Mouse (Mus musculus): ENCODE measurements around the gene Tmtc2. TPM values are rescaled to one million over a fixed set of nuclear protein-coding genes. Genes with fewer than 3 reads are reported as not detected.

Gene Tmtc2
- polyA plus RNA-seq, 1 experiment from 2014 or later: 9.6 TPM

DNA sequence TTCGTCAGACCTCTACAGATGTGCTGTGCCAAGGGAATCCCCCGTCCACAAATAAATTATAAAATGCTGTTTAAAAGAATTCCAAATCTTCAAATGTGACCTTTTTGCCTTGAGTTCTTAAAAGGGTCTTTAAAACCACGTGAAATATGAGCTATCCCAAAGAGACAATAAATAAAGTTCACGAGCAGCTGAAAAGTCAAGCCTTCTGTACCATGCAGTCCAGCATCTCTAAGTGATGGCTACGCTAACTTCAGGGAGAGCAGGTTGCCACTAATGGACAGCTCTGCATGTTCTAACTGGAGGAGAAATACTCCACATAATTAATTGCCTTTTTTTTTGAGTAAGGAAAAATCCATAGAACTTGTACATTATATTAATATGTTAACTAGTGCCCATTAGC, 243.9 kb downstream of the Tmtc2 start:
- Histone ChIP-seq H3K4me1 (ENCODE audit: control insufficient read depth, insufficient read depth, low read length) (no peaks in the 10 kb centered on the region), H3K4me3 (replicated peaks; ENCODE audit: low read length) (no peak overlapping the region), H3K9me3 (replicated peaks; ENCODE audit: control insufficient read depth, low read length) (no peaks in the 10 kb centered on the region), H3K4me2 (ENCODE audit: low read depth, low read length) (no peak overlapping the region), H3K9ac (ENCODE audit: low read length) (no peak overlapping the region), H3K27ac (ENCODE audit: low read length) (no peak overlapping the region), H3K36me3 (ENCODE audit: control insufficient read depth, insufficient read depth, low read length) (no peaks in the 10 kb centered on the region), H3K27me3 (ENCODE audit: control insufficient read depth, insufficient read depth, low read length) (no peaks in the 10 kb centered on the region)
- ATAC-seq (ENCODE audit: insufficient read depth, low FRiP score): no peak
- WGBS: 53% methylated on average over 5 of the region's 5 CpGs

DNA sequence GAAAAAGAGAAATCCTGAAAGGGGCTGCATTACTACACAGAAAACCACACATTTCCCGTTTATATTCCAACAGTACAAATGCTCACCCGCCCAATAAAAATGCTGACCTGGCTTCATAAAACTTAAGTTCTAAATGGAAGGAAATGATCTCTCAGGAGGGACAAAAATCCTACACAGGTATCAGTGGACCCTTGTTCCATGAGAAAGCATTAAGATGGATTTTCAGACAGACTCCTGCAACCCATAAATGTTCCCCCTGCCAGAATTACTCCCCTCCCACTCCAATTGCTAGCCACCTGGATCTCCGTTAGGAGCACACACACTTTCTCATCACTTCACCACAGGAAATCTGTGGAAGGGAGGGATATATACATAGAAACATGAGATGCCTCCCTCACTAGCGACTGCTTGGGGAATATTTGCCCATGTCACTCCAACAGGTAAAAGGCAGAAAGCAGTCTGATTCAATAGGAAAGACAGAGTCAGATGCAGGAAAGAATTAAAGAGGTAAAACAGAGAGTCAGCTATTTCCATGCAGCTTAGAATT, 250.5 kb downstream of the Tmtc2 start:
- Histone ChIP-seq H3K9me3 (replicated peaks; ENCODE audit: control insufficient read depth, low read length) (0 out of 2 replicates have a peak, but pooled peaks cover 7% of the 10 kb centered on the region), H3K9ac (ENCODE audit: low read length) (no peak overlapping the region), H3K36me3 (ENCODE audit: control insufficient read depth, insufficient read depth, low read length) (peaks cover 11% of the 10 kb centered on the region), H3K27ac (ENCODE audit: low read length) (no peak overlapping the region), H3K4me2 (ENCODE audit: low read depth, low read length) (no peak overlapping the region), H3K4me1 (ENCODE audit: control insufficient read depth, insufficient read depth, low read length) (no peaks in the 10 kb centered on the region), H3K27me3 (ENCODE audit: control insufficient read depth, insufficient read depth, low read length) (no peaks in the 10 kb centered on the region), H3K4me3 (replicated peaks; ENCODE audit: low read length) (no peak overlapping the region)
- 65% methylated on average over 4 of the region's 4 CpGs for WGBS
- ATAC-seq (ENCODE audit: insufficient read depth, low FRiP score): no peak

DNA sequence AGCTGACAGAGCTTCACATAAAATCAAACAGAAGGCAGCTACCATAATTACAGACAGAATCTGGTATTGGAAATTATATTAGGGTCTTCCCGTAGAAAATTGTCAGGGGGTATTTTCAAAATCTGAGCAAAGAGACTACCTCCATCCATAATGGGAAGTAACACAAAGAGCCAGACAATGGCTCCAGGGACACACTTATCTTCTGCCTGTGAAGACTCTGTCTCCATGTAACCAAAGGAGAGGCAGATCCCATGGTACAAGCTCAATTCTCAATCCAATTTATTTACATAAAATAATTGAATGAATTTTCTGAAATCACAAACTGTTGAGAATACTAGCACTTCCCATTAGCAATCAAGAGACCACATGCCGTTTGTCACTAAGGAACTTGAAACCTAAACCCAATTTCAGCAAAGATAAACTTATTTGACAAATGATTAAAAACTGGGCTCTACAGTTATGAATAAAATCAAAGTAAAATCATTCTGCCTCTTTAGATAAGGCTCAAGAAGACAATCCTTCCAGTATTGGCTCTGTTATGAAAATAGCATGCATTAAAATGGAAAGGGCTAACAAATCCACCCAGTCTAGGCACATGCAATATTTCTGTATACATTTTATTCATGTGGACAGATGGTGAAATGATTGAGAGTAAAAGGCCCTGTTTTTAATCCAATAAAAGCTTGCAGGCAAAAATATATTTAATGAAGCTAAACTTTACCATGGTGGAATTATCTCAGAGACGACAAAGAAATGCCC, 254.8 kb downstream of the Tmtc2 start:
- Histone ChIP-seq H3K4me3 (replicated peaks; ENCODE audit: low read length) (no peak overlapping the region), H3K4me1 (ENCODE audit: control insufficient read depth, insufficient read depth, low read length) (no peaks in the 10 kb centered on the region), H3K9ac (ENCODE audit: low read length) (no peak overlapping the region), H3K27me3 (ENCODE audit: control insufficient read depth, insufficient read depth, low read length) (no peaks in the 10 kb centered on the region), H3K27ac (ENCODE audit: low read length) (no peak overlapping the region), H3K4me2 (ENCODE audit: low read depth, low read length) (no peak overlapping the region), H3K36me3 (ENCODE audit: control insufficient read depth, insufficient read depth, low read length) (peaks cover 11% of the 10 kb centered on the region), H3K9me3 (replicated peaks; ENCODE audit: control insufficient read depth, low read length) (0 out of 2 replicates have a peak, but pooled peaks cover 7% of the 10 kb centered on the region)
- WGBS: 47% methylated on average over 3 of the region's 3 CpGs
- ATAC-seq (ENCODE audit: insufficient read depth, low FRiP score): no peak

GRCm38 (mm10) chr10:105318869-105319268, 255.4 kb downstream of the Tmtc2 start:
- Histone ChIP-seq H3K27ac (ENCODE audit: low read length) (no peak overlapping the region), H3K36me3 (ENCODE audit: control insufficient read depth, insufficient read depth, low read length) (peaks cover 11% of the 10 kb centered on the region), H3K4me3 (replicated peaks; ENCODE audit: low read length) (no peak overlapping the region), H3K4me1 (ENCODE audit: control insufficient read depth, insufficient read depth, low read length) (no peaks in the 10 kb centered on the region), H3K9me3 (replicated peaks; ENCODE audit: control insufficient read depth, low read length) (0 out of 2 replicates have a peak, but pooled peaks cover 7% of the 10 kb centered on the region), H3K9ac (ENCODE audit: low read length) (no peak overlapping the region), H3K4me2 (ENCODE audit: low read depth, low read length) (no peak overlapping the region), H3K27me3 (ENCODE audit: control insufficient read depth, insufficient read depth, low read length) (no peaks in the 10 kb centered on the region)
- 36% methylated on average over 2 of the region's 2 CpGs for WGBS
- ATAC-seq (ENCODE audit: insufficient read depth, low FRiP score): no peak

DNA sequence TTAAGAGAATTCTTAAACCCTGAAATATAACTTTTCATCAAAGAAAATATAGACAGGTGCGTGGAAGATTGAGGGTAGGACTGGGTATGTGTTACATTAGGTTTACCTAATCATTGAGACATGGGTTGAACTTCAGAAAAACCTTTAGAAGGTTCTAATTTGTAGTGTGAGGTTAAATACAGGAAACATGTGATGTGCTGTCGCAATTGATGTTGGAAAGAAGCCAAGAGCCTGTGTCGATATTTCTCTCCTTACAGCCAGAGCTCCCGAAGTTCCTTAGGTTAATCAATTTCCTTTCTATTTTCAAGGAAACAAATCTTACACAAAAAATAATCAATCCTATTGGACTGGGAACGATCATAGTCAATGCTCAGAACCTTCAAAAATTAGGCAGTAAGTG, 261.3 kb downstream of the Tmtc2 start:
- ATAC-seq (ENCODE audit: insufficient read depth, low FRiP score): no peak
- no peaks in the 10 kb centered on the region for H3K9me3 ChIP-seq (replicated peaks; ENCODE audit: control insufficient read depth, low read length)
- H3K9ac ChIP-seq (ENCODE audit: low read length): no peak overlapping the region
- no peaks in the 10 kb centered on the region for H3K4me1 ChIP-seq (ENCODE audit: control insufficient read depth, insufficient read depth, low read length)
- no peak overlapping the region for H3K4me2 ChIP-seq (ENCODE audit: low read depth, low read length)
- no peaks in the 10 kb centered on the region for H3K36me3 ChIP-seq (ENCODE audit: control insufficient read depth, insufficient read depth, low read length)
- H3K4me3 ChIP-seq (replicated peaks; ENCODE audit: low read length): no peak overlapping the region
- 74% methylated on average over 5 of the region's 5 CpGs for WGBS
- H3K27ac ChIP-seq (ENCODE audit: low read length): no peak overlapping the region
- H3K27me3 ChIP-seq (ENCODE audit: control insufficient read depth, insufficient read depth, low read length): no peaks in the 10 kb centered on the region

- Histone ChIP-seq H3K4me1 (ENCODE audit: control insufficient read depth, insufficient read depth, low read length) (no peaks in the 10 kb centered on the region), H3K9me3 (replicated peaks; ENCODE audit: control insufficient read depth, low read length) (no peaks in the 10 kb centered on the region), H3K4me2 (ENCODE audit: low read depth, low read length) (no peak overlapping the region), H3K9ac (ENCODE audit: low read length) (no peak overlapping the region), H3K4me3 (replicated peaks; ENCODE audit: low read length) (no peak overlapping the region), H3K27ac (ENCODE audit: low read length) (no peak overlapping the region), H3K36me3 (ENCODE audit: control insufficient read depth, insufficient read depth, low read length) (no peaks in the 10 kb centered on the region), H3K27me3 (ENCODE audit: control insufficient read depth, insufficient read depth, low read length) (no peaks in the 10 kb centered on the region)
- ATAC-seq (ENCODE audit: insufficient read depth, low FRiP score): no peak
- WGBS: 86% methylated on average over 3 of the region's 3 CpGs
Measured at GRCm38 (mm10) chr10:105297560-105297959, 276.7 kb downstream of the Tmtc2 start.

GRCm38 (mm10) chr10:105292961-105293360, 281.3 kb downstream of the Tmtc2 start:
- no peaks in the 10 kb centered on the region for H3K9me3 ChIP-seq (replicated peaks; ENCODE audit: control insufficient read depth, low read length)
- 78% methylated on average over 1 of the region's 1 CpGs for WGBS
- H3K27ac ChIP-seq (ENCODE audit: low read length): no peak overlapping the region
- no peak overlapping the region for H3K4me3 ChIP-seq (replicated peaks; ENCODE audit: low read length)
- H3K36me3 ChIP-seq (ENCODE audit: control insufficient read depth, insufficient read depth, low read length): no peaks in the 10 kb centered on the region
- no peaks in the 10 kb centered on the region for H3K27me3 ChIP-seq (ENCODE audit: control insufficient read depth, insufficient read depth, low read length)
- H3K4me2 ChIP-seq (ENCODE audit: low read depth, low read length): no peak overlapping the region
- no peaks in the 10 kb centered on the region for H3K4me1 ChIP-seq (ENCODE audit: control insufficient read depth, insufficient read depth, low read length)
- no peak overlapping the region for H3K9ac ChIP-seq (ENCODE audit: low read length)
- ATAC-seq (ENCODE audit: insufficient read depth, low FRiP score): no peak

- Histone ChIP-seq H3K27me3 (ENCODE audit: control insufficient read depth, insufficient read depth, low read length) (no peaks in the 10 kb centered on the region), H3K9ac (ENCODE audit: low read length) (no peak overlapping the region), H3K9me3 (replicated peaks; ENCODE audit: control insufficient read depth, low read length) (no peaks in the 10 kb centered on the region), H3K4me2 (ENCODE audit: low read depth, low read length) (no peak overlapping the region), H3K4me3 (replicated peaks; ENCODE audit: low read length) (no peak overlapping the region), H3K27ac (ENCODE audit: low read length) (no peak overlapping the region), H3K4me1 (ENCODE audit: control insufficient read depth, insufficient read depth, low read length) (peaks cover 2% of the 10 kb centered on the region; the same call in 1 of the 2 replicates), H3K36me3 (ENCODE audit: control insufficient read depth, insufficient read depth, low read length) (no peaks in the 10 kb centered on the region)
- 74% methylated on average over 2 of the region's 2 CpGs for WGBS
- no peak for ATAC-seq (ENCODE audit: insufficient read depth, low FRiP score)
Measured at GRCm38 (mm10) chr10:105288472-105288871, 285.8 kb downstream of the Tmtc2 start.

DNA sequence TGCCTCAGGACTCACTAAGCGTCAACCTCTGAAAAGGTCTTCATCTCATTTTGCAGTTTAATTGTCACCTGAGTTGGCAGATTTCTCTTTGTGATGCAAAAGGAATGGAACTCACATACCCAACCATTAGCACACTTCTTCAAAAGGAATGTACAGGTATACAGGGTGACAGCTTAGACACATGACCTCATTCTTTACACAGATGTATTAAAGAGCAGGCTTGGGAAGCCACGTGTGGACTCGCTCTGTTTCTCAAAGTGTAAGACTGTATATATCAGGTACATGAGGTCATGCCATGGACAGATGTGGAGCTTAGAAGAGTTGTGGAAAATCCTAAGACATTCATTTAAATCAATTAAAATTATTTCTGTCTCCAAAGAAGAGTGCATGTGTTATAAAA, 286.7 kb downstream of the Tmtc2 start:
- no peak overlapping the region for H3K4me2 ChIP-seq (ENCODE audit: low read depth, low read length)
- no peak for ATAC-seq (ENCODE audit: insufficient read depth, low FRiP score)
- peaks cover 2% of the 10 kb centered on the region; the same call in 1 of the 2 replicates for H3K4me1 ChIP-seq (ENCODE audit: control insufficient read depth, insufficient read depth, low read length)
- WGBS: 76% methylated on average over 3 of the region's 3 CpGs
- H3K9ac ChIP-seq (ENCODE audit: low read length): no peak overlapping the region
- H3K36me3 ChIP-seq (ENCODE audit: control insufficient read depth, insufficient read depth, low read length): no peaks in the 10 kb centered on the region
- no peaks in the 10 kb centered on the region for H3K9me3 ChIP-seq (replicated peaks; ENCODE audit: control insufficient read depth, low read length)
- H3K27me3 ChIP-seq (ENCODE audit: control insufficient read depth, insufficient read depth, low read length): no peaks in the 10 kb centered on the region
- H3K4me3 ChIP-seq (replicated peaks; ENCODE audit: low read length): no peak overlapping the region
- H3K27ac ChIP-seq (ENCODE audit: low read length): no peak overlapping the region
